Mouse (Mus musculus) central nervous system, embryonic 18 days (tissue): ENCODE results near the gene Scamp4. TPM values are rescaled to one million over a fixed set of nuclear protein-coding genes. Genes with fewer than 3 reads are reported as not detected.

Experiments
- polyA plus RNA-seq: library from polyadenylated mRNA; depleted of rRNA; stranded (reverse); fragments of >200 nt; gene quantifications from 2 replicates; pipeline ENCODE4 v1.2.3, GENCODE M21; 2012; rRNA removed

The Scamp4 gene
- 48.0 and 52.2 TPM in 2 replicates for polyA plus RNA-seq

GRCm38 (mm10) chr10:80602698-80603325 lies at the start of gene Scamp4, which contains the start of gene Adat3:
TSS of gene Scamp4 (plus strand) at chr10:80602872.
TSS of gene Adat3 (plus strand) at chr10:80602880.

DNA sequence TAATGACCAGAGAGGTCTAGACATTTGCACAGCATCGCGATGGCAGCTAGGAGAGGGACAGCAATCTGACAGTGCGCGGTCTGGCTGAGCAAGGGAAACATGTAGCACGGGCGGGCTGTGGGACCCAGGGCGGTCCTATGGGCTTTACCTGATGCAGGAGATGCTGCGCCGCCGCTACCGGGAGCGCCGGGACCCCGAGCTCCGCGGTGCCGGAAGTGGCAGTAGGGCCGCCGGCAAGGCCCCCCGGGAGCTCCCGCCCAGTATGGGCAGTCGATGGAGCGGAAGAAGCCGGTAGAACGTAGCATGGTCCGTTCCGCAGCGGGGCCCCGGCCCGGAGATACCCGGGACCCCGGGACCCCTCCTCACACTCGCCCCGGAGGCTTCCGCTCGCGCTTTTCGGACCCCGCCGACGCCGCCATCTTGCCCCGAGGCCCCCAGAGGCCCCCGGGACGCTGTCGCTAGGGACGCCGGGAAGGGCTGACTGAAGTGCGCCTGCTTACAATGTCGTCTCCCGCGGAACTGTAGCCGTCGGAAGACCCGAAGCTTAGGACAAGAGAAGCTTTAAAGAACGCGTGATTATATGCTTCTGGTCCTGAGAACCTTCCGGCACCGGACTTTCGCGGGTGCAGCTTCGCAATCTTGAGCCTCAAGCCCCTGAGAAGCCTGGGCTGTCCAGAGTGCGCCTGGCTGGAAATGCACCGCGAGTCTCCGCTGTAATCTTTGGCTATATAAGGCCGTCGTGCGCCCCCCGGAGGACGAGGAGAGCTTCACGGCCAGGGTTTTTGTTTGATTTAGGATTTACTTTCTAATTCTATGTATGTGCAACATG lies 41.3 kb upstream of the Scamp4 start, which contains the start of gene Rexo1:
Gene Rexo1, minus strand, starts transcription at position 445 of the 829 bp plus-strand sequence.

DNA sequence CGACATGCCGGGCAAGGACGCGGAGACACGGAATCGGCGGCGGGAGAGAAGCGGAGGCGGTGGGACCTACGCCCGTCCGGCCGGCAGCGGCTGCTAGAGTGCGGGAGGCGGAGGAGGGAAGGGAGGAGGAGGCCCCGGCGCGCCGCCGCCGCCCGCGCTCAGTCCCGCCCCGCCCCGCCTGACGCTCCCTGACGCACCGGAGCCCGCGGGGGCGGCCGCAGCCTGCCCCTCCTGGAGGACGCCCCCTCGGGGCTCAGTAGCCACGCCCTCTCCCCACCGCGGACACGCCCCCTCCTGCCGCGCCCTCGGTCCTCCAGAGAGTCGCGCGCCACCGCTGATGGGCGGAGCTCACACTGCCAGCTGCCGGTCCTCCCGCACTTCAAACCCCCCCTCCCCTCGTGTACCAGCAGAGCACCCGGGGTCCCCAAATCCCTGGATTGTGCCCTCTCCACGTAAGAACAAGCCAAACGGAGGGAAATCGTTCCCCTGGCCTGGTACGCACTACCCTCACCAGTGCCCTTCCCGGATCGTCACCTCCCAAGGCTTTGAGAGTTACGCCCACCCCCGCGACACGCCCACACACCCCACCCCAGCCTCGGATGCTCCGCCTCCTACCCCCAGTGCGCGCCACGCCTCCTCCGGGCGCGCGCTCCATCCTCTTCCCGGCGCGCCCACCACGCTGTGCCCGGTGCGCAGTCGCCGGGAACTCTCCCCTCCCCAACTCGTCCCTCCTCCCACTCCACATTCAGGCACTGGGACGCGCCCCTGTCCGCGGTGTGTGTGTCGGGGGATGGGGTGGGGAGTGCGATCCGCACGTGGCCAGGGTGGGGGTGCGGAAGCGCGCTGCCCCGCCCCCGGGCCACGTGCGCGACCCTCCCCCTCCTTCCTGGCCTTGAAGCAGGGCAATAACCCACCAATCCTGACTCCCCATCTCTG lies 25.2 kb upstream of the Scamp4 start, which contains the start of gene Klf16:
Gene Klf16, minus strand, starts transcription at position 127 of the 936 bp plus-strand sequence.

GRCm38 (mm10) chr10:80589879-80590854 lies 12.5 kb upstream of the Scamp4 start, which contains the start of gene Abhd17a:
TSS of gene Abhd17a (minus strand) at chr10:80590341.

DNA sequence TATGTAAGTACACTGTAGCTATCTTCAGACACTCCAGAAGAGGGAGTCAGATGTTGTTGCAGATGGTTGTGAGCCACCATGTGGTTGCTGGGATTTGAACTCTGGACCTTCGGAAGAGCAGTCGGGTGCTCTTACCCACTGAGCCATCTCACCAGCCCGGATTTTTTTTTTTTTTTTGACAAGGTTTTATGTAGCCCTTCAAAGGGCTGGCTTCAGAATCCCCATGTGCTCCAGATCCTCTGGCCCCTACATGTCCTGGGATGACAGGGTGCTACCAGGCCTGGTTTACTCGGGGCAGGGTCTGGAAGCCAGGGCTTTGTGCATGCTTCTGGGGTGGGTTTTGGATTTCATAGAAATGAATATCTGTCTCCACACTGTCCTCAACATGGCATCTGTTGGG lies 3.0 kb downstream of the Scamp4 start, which contains the start of gene Gm49322:
Gene Gm49322, plus strand, starts transcription at position 301 of the 400 bp plus-strand sequence.

GRCm38 (mm10) chr10:80622661-80623456 lies 20.2 kb downstream of the Scamp4 start, which contains the start of gene Csnk1g2:
TSS of gene Csnk1g2 (plus strand) at chr10:80622838.

DNA sequence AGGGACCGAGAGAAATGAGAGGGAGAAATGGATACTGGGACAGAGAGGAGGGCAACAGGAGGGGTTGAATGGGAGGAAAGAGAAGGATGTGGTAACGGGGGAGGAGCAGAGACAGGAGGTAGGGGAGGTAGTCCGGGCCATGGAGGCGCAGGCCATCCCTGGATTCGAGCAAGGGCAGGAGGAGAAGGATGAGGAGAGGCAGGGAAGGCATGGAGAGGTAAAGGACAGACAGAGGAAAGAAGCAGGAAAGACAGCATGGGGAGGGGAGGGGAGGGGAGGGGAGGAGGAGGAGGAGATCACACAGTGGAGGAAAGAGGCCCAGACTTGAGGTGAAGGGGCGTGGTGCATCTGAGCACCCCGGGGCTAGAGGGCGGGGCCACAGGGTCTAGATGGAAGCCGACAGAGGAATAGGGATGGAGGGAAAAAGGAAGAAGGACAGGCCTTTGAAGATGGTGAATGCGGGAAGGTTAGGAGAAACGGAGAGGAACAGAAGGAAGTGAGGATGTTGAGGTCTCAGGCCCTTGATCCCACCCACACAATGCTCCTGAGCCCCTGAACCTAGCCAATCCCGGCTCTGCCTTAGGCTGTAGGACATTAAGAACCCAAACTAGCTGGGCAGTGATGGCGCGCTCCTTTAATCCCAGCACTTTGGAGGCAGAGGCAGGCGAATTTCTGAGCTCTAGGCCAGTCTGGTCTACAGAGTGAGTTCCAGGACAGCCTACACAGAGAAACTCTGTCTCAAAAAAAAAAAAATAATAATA lies 54.4 kb downstream of the Scamp4 start, which contains the start of gene Btbd2:
Gene Btbd2, minus strand, starts transcription at position 209 of the 761 bp plus-strand sequence.

Other genes starting within 250 kb of the Scamp4 start
- 14.5 and 15.1 TPM in 2 replicates for gene Plk5, start 246.4 kb upstream of the Scamp4 start, polyA plus RNA-seq
- 72.2 and 76.7 TPM in 2 replicates for gene Mex3d, start 215.2 kb upstream of the Scamp4 start, polyA plus RNA-seq
- gene Mbd3, start 203.3 kb upstream of the Scamp4 start, polyA plus RNA-seq: 199 and 209 TPM in 2 replicates
- gene Uqcr11, start 196.0 kb upstream of the Scamp4 start, polyA plus RNA-seq: 745 and 942 TPM in 2 replicates
- gene Tcf3, start 169.2 kb upstream of the Scamp4 start, polyA plus RNA-seq: 60.4 and 61.6 TPM in 2 replicates
- 1.8 and 1.9 TPM in 2 replicates for gene Onecut3, start 108.0 kb upstream of the Scamp4 start, polyA plus RNA-seq
- 0.56 TPM in 2 replicates for gene Atp8b3, start 63.7 kb upstream of the Scamp4 start, polyA plus RNA-seq
- gene Rexo1, start 41.3 kb upstream of the Scamp4 start, polyA plus RNA-seq: 35.8 and 43.3 TPM in 2 replicates
- gene Klf16, start 25.6 kb upstream of the Scamp4 start, polyA plus RNA-seq: 16.9 and 17.9 TPM in 2 replicates
- gene Abhd17a, start 12.5 kb upstream of the Scamp4 start, polyA plus RNA-seq: 158 and 169 TPM in 2 replicates
- 7.8 and 8.9 TPM in 2 replicates for gene Adat3, start within 50 bp of the Scamp4 start, polyA plus RNA-seq
- 3.7 and 4.2 TPM in 2 replicates for gene Gm49322, start 3.1 kb downstream of the Scamp4 start, polyA plus RNA-seq
- gene Csnk1g2, start 20.0 kb downstream of the Scamp4 start, polyA plus RNA-seq: 179 and 190 TPM in 2 replicates
- gene Btbd2, start 54.2 kb downstream of the Scamp4 start, polyA plus RNA-seq: 67.4 and 77.7 TPM in 2 replicates
- gene Mknk2, start 75.2 kb downstream of the Scamp4 start, polyA plus RNA-seq: 72.1 and 74.4 TPM in 2 replicates
- 33.3 and 34.2 TPM in 2 replicates for gene Mob3a, start 99.1 kb downstream of the Scamp4 start, polyA plus RNA-seq
- gene Izumo4, start 99.3 kb downstream of the Scamp4 start, polyA plus RNA-seq: 82.4 and 83.5 TPM in 2 replicates
- 155 and 167 TPM in 2 replicates for gene Ap3d1, start 139.4 kb downstream of the Scamp4 start, polyA plus RNA-seq
- 28.5 and 36.1 TPM in 2 replicates for gene Dot1l, start 152.3 kb downstream of the Scamp4 start, polyA plus RNA-seq
- gene Sf3a2, start 195.3 kb downstream of the Scamp4 start, polyA plus RNA-seq: 60.0 and 71.0 TPM in 2 replicates
- 107 TPM in 2 replicates for gene Plekhj1, start 195.8 kb downstream of the Scamp4 start, polyA plus RNA-seq
- 1.5 and 1.9 TPM in 2 replicates for gene Amh, start 202.4 kb downstream of the Scamp4 start, polyA plus RNA-seq
- gene Jsrp1, start 210.6 kb downstream of the Scamp4 start, polyA plus RNA-seq: 0.63 and 2.8 TPM in 2 replicates
- gene Oaz1, start 223.8 kb downstream of the Scamp4 start, polyA plus RNA-seq: 634 and 715 TPM in 2 replicates
- 14.4 and 14.9 TPM in 2 replicates for gene Lingo3, start 241.2 kb downstream of the Scamp4 start, polyA plus RNA-seq